Mouse (Mus musculus) spleen, adult 2 months (tissue): ENCODE measurements around the gene A930017K11Rik. TPM values are rescaled to one million over a fixed set of nuclear protein-coding genes. Genes with fewer than 3 reads are reported as not detected.

Experiments used
- DNase-seq, 2 experiments: peaks; one replicate each; pipeline versions ENCODE4 v3.0.0 to v3.0.0-alpha.2; 2012 to 2021; ENCODE audit warnings: low spot score in 2 of 2, low read depth in 1 of 2
- H3K27ac ChIP-seq: fragments of 200-500 bp; 2 replicates; pipeline ENCODE4 v1.5.1; 2012; ENCODE audit warnings: low read length, inconsistent platforms; ENCODE audit not compliant: insufficient read depth
- H3K27me3 ChIP-seq: fragments of 200-500 bp; 2 replicates; pipeline ENCODE4 v1.6.1; 2012; ENCODE audit warnings: mild to moderate bottlenecking, moderate library complexity, low read length, inconsistent platforms; ENCODE audit not compliant: control insufficient read depth, insufficient read depth
- H3K36me3 ChIP-seq: fragments of 200-500 bp; 2 replicates; pipeline ENCODE4 v1.6.1; 2012; ENCODE audit warnings: mild to moderate bottlenecking, low read length, inconsistent platforms; ENCODE audit not compliant: control insufficient read depth, insufficient read depth
- H3K4me1 ChIP-seq: fragments of 200-500 bp; 2 replicates; pipeline ENCODE4 v1.6.1; 2011; ENCODE audit warnings: inconsistent platforms; ENCODE audit not compliant: control insufficient read depth, insufficient read depth, insufficient read length
- H3K4me3 ChIP-seq: fragments of 200-500 bp; 2 replicates; pipeline ENCODE4 v1.5.1; 2011; ENCODE audit warnings: mild to moderate bottlenecking, inconsistent platforms; ENCODE audit not compliant: insufficient read depth, insufficient read length; ENCODE audit errors: extremely low read depth
- CTCF ChIP-seq: fragments of 200-500 bp; IDR thresholded peaks from 2 replicates; pipeline ENCODE4 v1.5.1; 2011; ENCODE audit warnings: mild to moderate bottlenecking, inconsistent platforms; ENCODE audit not compliant: insufficient read depth, insufficient read length, insufficient replicate concordance; ENCODE audit errors: extremely low read depth
- POLR2A ChIP-seq: fragments of 200-500 bp; IDR thresholded peaks from 2 replicates; pipeline ENCODE4 v1.6.1; 2011; ENCODE audit warnings: low read depth, low read length, inconsistent platforms
- WGBS: fragments of 180-500 bp; shearing (Covaris S2); methylation state at CpG from one replicate; pipeline ENCODE4 v1.1.7; 2018; 5-methylcytosine and 5-hydroxymethylcytosine counted together
- polyA plus RNA-seq: library from polyadenylated mRNA; depleted of rRNA; stranded (reverse); fragments of >200 nt; gene quantifications from 2 replicates; pipeline ENCODE4 v1.2.3, GENCODE M21; 2012

The A930017K11Rik gene
- polyA plus RNA-seq, 1 experiment, result not detected

DNA sequence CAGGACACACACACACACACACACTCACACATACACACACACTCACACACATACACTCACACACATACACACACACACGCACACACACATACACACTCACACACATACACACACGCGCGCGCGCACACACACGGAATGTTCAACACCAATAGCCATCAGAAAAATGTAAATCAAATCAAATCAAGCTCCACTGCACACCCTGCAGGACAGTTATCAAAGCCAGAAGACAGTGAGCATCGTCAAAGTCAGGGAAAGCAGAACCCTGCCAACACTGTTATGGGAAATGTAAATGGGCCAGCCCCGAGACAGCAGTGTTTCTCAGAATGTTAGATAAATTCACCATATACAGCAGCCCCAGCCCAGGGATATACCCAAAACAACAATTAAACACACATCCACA, 18.1 kb upstream of the A930017K11Rik start:
- TF ChIP-seq CTCF (no peak), POLR2A (no peak)
- H3K27ac ChIP-seq, result no peak overlapping the region
- 86% methylated on average over 9 of the region's 9 CpGs for WGBS

GRCm38 (mm10) chr17:25968176-25968575, 15.8 kb upstream of the A930017K11Rik start:
- H3K27ac ChIP-seq, result no peak overlapping the region
- H3K4me1 ChIP-seq, result peaks cover 9% of the 10 kb centered on the region; the same call in 1 of the 2 replicates
- peaks cover 4% of the 10 kb centered on the region for H3K36me3 ChIP-seq
- TF ChIP-seq CTCF, result no peak
- TF ChIP-seq POLR2A, result no peak
- H3K27me3 ChIP-seq, result no peaks in the 10 kb centered on the region
- no peak overlapping the region for H3K4me3 ChIP-seq
- 89% methylated on average over 1 of the region's 1 CpGs for WGBS
- DNase-seq, result no peak

More for the DNA sequence above, 18.1 kb upstream of the A930017K11Rik start:
- H3K4me3 ChIP-seq, result no peak overlapping the region
- no peak for DNase-seq
- peaks cover 9% of the 10 kb centered on the region; the same call in 1 of the 2 replicates for H3K4me1 ChIP-seq
- H3K36me3 ChIP-seq, result no peaks in the 10 kb centered on the region
- no peaks in the 10 kb centered on the region for H3K27me3 ChIP-seq

GRCm38 (mm10) chr17:25967652-25968051, 15.3 kb upstream of the A930017K11Rik start:
- TF ChIP-seq POLR2A, result no peak
- no peak for TF ChIP-seq CTCF
- H3K4me1 ChIP-seq, result peaks cover 9% of the 10 kb centered on the region; the same call in 1 of the 2 replicates
- no peak for DNase-seq
- no peak overlapping the region for H3K4me3 ChIP-seq
- 72% methylated on average over 3 of the region's 3 CpGs for WGBS
- peaks cover 4% of the 10 kb centered on the region for H3K36me3 ChIP-seq
- no peak overlapping the region for H3K27ac ChIP-seq
- H3K27me3 ChIP-seq, result no peaks in the 10 kb centered on the region

- H3K36me3 ChIP-seq, result peaks cover 13% of the 10 kb centered on the region
- no peak for DNase-seq
- WGBS, result 91% methylated on average over 7 of the region's 7 CpGs
- H3K4me3 ChIP-seq, result no peak overlapping the region
- no peaks in the 10 kb centered on the region for H3K27me3 ChIP-seq
- TF ChIP-seq POLR2A (no peak), CTCF (no peak)
- H3K4me1 ChIP-seq, result no peaks in the 10 kb centered on the region
- H3K27ac ChIP-seq, result no peak overlapping the region
These were observed 11.9 kb upstream of the A930017K11Rik start for GRCm38 (mm10) chr17:25964271-25964670.

GRCm38 (mm10) chr17:25962413-25962905, 10.1 kb upstream of the A930017K11Rik start:
- DNase-seq, result no peak
- 96% methylated on average over 7 of the region's 7 CpGs for WGBS
- H3K36me3 ChIP-seq, result peaks cover 13% of the 10 kb centered on the region
- H3K27ac ChIP-seq, result no peak overlapping the region
- TF ChIP-seq CTCF (no peak), POLR2A (no peak)
- H3K4me1 ChIP-seq, result no peaks in the 10 kb centered on the region
- H3K27me3 ChIP-seq, result no peaks in the 10 kb centered on the region
- H3K4me3 ChIP-seq, result no peak overlapping the region

DNA sequence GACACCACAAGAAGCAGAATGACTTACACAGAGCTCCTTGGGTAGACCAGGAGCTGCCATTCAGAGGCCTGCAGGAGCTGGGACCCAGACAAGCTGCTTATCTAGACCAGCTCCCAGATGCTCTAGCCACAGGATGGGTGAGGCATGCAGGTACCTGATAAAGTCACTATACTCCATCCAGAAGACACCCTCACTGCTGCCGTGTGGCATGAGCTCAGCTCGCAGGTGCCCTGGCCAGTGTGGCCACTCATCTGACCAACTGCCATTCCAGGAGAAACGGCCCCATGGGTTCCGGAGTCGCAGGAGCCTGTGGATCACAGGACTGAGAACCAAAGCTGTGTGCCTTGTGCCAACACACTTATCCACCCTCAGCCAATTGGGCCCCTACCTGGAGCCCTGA, 9.2 kb upstream of the A930017K11Rik start:
- 84% methylated on average over 5 of the region's 5 CpGs for WGBS
- Histone ChIP-seq H3K4me1 (no peaks in the 10 kb centered on the region), H3K36me3 (peaks cover 13% of the 10 kb centered on the region), H3K27me3 (no peaks in the 10 kb centered on the region), H3K27ac (no peak overlapping the region; the same call in 1 of the 2 replicates), H3K4me3 (no peak overlapping the region)
- DNase-seq, result no peak
- TF ChIP-seq CTCF, result no peak
- TF ChIP-seq POLR2A, result no peak

DNA sequence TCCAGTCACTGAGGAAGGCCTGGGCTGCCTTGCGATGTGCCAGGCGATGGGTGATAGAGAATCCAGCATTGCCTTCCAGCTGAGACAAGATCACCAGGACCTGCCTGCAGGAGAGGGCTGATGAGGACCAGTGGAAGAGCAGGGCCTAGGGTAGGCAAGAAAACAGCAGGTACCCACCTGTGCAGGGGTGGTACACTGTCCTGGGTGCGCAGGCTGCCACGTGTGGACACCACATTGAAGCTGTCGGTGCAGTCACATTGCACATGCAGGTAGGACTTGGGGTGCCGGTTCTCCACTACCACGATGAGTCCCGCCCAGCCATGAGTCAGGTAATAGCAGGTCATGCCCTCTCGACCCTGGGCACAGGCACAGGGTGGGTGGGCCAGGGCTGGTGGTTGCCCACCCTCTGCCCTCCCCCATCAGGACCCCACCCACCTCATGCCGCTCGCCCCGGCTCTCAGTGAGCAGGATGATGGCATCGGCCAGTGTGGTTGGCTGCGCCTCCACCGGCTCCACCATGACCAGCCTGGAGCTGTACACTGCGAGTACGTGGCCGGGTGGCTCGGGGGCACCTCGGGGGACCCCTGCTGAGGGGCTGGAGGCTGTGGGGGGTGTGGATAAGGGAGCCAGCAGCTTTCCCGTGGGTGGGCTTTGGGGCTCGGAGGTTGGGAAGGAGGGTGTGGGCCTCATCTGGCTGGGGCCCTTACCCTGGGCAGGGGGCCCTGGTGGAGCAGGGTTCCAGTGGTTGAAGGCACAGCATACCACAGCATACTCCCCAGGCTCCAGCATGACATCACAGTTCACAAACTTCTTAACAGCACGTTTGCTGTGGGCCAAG, 7.5 kb upstream of the A930017K11Rik start:
- no peak overlapping the region for H3K27ac ChIP-seq
- no peaks in the 10 kb centered on the region for H3K4me1 ChIP-seq
- no peak overlapping the region for H3K4me3 ChIP-seq
- TF ChIP-seq POLR2A (no peak), CTCF (no peak)
- WGBS, result 95% methylated on average over 23 of the region's 23 CpGs
- H3K27me3 ChIP-seq, result no peaks in the 10 kb centered on the region
- H3K36me3 ChIP-seq, result peaks cover 13% of the 10 kb centered on the region
- no peak for DNase-seq
